Mouse (Mus musculus): Measurements from ENCODE around the gene Pon1. TPM values are rescaled to one million over a fixed set of nuclear protein-coding genes. Genes with fewer than 3 reads are reported as not detected.

The Pon1 gene
- polyA plus RNA-seq, 1 experiment from 2014 or later, result not detected

- WGBS, result 85% methylated on average over 7 of the region's 7 CpGs
- H3K9me3 ChIP-seq (ENCODE audit: control insufficient read depth), result no peaks in the 10 kb centered on the region
- no peak overlapping the region for H3K4me3 ChIP-seq (ENCODE audit: low read depth, low read length)
- ATAC-seq, result no peak
- H3K9ac ChIP-seq (ENCODE audit: low read depth, low read length), result no peak overlapping the region
- H3K27ac ChIP-seq (ENCODE audit: low read depth, low read length), result no peak overlapping the region
- TF ChIP-seq CTCF (IDR thresholded peaks at IDR 0.05; ENCODE audit: low read depth), result no peak
- H3K4me1 ChIP-seq (replicated peaks; ENCODE audit: control insufficient read depth, insufficient read depth, low read length), result no peaks in the 10 kb centered on the region
- no peaks in the 10 kb centered on the region for H3K27me3 ChIP-seq (replicated peaks; ENCODE audit: control insufficient read depth, insufficient read depth, low read length)
- no peak overlapping the region for H3K4me2 ChIP-seq (replicated peaks; ENCODE audit: low read depth)
- no peaks in the 10 kb centered on the region for H3K36me3 ChIP-seq (ENCODE audit: control insufficient read depth, insufficient read depth)
Observed at GRCm38 (mm10) chr6:5186229-5186950, 7.4 kb downstream of the Pon1 start.

- H3K36me3 ChIP-seq (ENCODE audit: control insufficient read depth, insufficient read depth), result no peaks in the 10 kb centered on the region
- ATAC-seq, result no peak
- H3K9ac ChIP-seq (ENCODE audit: low read depth, low read length), result no peak overlapping the region
- TF ChIP-seq CTCF (IDR thresholded peaks at IDR 0.05; ENCODE audit: low read depth), result no peak
- 76% methylated on average over 5 of the region's 5 CpGs for WGBS
- H3K4me3 ChIP-seq (ENCODE audit: low read depth, low read length), result no peak overlapping the region
- H3K4me2 ChIP-seq (replicated peaks; ENCODE audit: low read depth), result no peak overlapping the region
- no peaks in the 10 kb centered on the region for H3K9me3 ChIP-seq (ENCODE audit: control insufficient read depth)
- H3K27me3 ChIP-seq (replicated peaks; ENCODE audit: control insufficient read depth, insufficient read depth, low read length), result no peaks in the 10 kb centered on the region
- no peak overlapping the region for H3K27ac ChIP-seq (ENCODE audit: low read depth, low read length)
- no peaks in the 10 kb centered on the region for H3K4me1 ChIP-seq (replicated peaks; ENCODE audit: control insufficient read depth, insufficient read depth, low read length)
Observed at GRCm38 (mm10) chr6:5180645-5181044, 13.1 kb downstream of the Pon1 start.

- no peak overlapping the region for H3K4me2 ChIP-seq (replicated peaks; ENCODE audit: low read depth)
- TF ChIP-seq CTCF (IDR thresholded peaks at IDR 0.05; ENCODE audit: low read depth), result no peak
- no peak overlapping the region for H3K27ac ChIP-seq (ENCODE audit: low read depth, low read length)
- H3K4me3 ChIP-seq (ENCODE audit: low read depth, low read length), result no peak overlapping the region
- no peaks in the 10 kb centered on the region for H3K9me3 ChIP-seq (ENCODE audit: control insufficient read depth)
- no peak overlapping the region for H3K9ac ChIP-seq (ENCODE audit: low read depth, low read length)
- WGBS, result 94% methylated on average over 6 of the region's 6 CpGs
- no peaks in the 10 kb centered on the region for H3K36me3 ChIP-seq (ENCODE audit: control insufficient read depth, insufficient read depth)
- no peaks in the 10 kb centered on the region for H3K4me1 ChIP-seq (replicated peaks; ENCODE audit: control insufficient read depth, insufficient read depth, low read length)
- H3K27me3 ChIP-seq (replicated peaks; ENCODE audit: control insufficient read depth, insufficient read depth, low read length), result no peaks in the 10 kb centered on the region
- no peak for ATAC-seq
Observed at GRCm38 (mm10) chr6:5179189-5179588, 14.6 kb downstream of the Pon1 start.

GRCm38 (mm10) chr6:5177967-5178891 is 15.5 kb downstream of the Pon1 start:
- TF ChIP-seq CTCF (IDR thresholded peaks at IDR 0.05; ENCODE audit: low read depth), result no peak
- no peaks in the 10 kb centered on the region for H3K4me1 ChIP-seq (replicated peaks; ENCODE audit: control insufficient read depth, insufficient read depth, low read length)
- H3K36me3 ChIP-seq (ENCODE audit: control insufficient read depth, insufficient read depth), result no peaks in the 10 kb centered on the region
- ATAC-seq, result no peak
- 67% methylated on average over 19 of the region's 19 CpGs for WGBS
- no peaks in the 10 kb centered on the region for H3K9me3 ChIP-seq (ENCODE audit: control insufficient read depth)
- H3K27me3 ChIP-seq (replicated peaks; ENCODE audit: control insufficient read depth, insufficient read depth, low read length), result no peaks in the 10 kb centered on the region
- H3K27ac ChIP-seq (ENCODE audit: low read depth, low read length), result no peak overlapping the region
- H3K9ac ChIP-seq (ENCODE audit: low read depth, low read length), result no peak overlapping the region
- no peak overlapping the region for H3K4me2 ChIP-seq (replicated peaks; ENCODE audit: low read depth)
- H3K4me3 ChIP-seq (ENCODE audit: low read depth, low read length), result no peak overlapping the region

GRCm38 (mm10) chr6:5174179-5174812 is 19.4 kb downstream of the Pon1 start:
- no peak for ATAC-seq

GRCm38 (mm10) chr6:5172571-5172970 is 21.2 kb downstream of the Pon1 start:
- no peaks in the 10 kb centered on the region for H3K9me3 ChIP-seq (ENCODE audit: control insufficient read depth)
- no peak overlapping the region for H3K4me3 ChIP-seq (ENCODE audit: low read depth, low read length)
- no peaks in the 10 kb centered on the region for H3K36me3 ChIP-seq (ENCODE audit: control insufficient read depth, insufficient read depth)
- TF ChIP-seq CTCF (IDR thresholded peaks at IDR 0.05; ENCODE audit: low read depth), result no peak
- no peak overlapping the region for H3K4me2 ChIP-seq (replicated peaks; ENCODE audit: low read depth)
- H3K27me3 ChIP-seq (replicated peaks; ENCODE audit: control insufficient read depth, insufficient read depth, low read length), result 0 out of 2 replicates have a peak, but pooled peaks cover 3% of the 10 kb centered on the region
- 81% methylated on average over 9 of the region's 9 CpGs for WGBS
- no peak overlapping the region for H3K27ac ChIP-seq (ENCODE audit: low read depth, low read length)
- H3K9ac ChIP-seq (ENCODE audit: low read depth, low read length), result no peak overlapping the region
- no peak for ATAC-seq
- H3K4me1 ChIP-seq (replicated peaks; ENCODE audit: control insufficient read depth, insufficient read depth, low read length), result no peaks in the 10 kb centered on the region

More at GRCm38 (mm10) chr6:5174179-5174812, 19.4 kb downstream of the Pon1 start:
- no peak for TF ChIP-seq CTCF (IDR thresholded peaks at IDR 0.05; ENCODE audit: low read depth)
- H3K9me3 ChIP-seq (ENCODE audit: control insufficient read depth), result no peaks in the 10 kb centered on the region
- 79% methylated on average over 10 of the region's 10 CpGs for WGBS
- 0 out of 2 replicates have a peak, but pooled peaks cover 3% of the 10 kb centered on the region for H3K27me3 ChIP-seq (replicated peaks; ENCODE audit: control insufficient read depth, insufficient read depth, low read length)
- no peaks in the 10 kb centered on the region for H3K4me1 ChIP-seq (replicated peaks; ENCODE audit: control insufficient read depth, insufficient read depth, low read length)
- no peak overlapping the region for H3K4me3 ChIP-seq (ENCODE audit: low read depth, low read length)
- no peak overlapping the region for H3K27ac ChIP-seq (ENCODE audit: low read depth, low read length)
- no peak overlapping the region for H3K9ac ChIP-seq (ENCODE audit: low read depth, low read length)
- no peak overlapping the region for H3K4me2 ChIP-seq (replicated peaks; ENCODE audit: low read depth)
- H3K36me3 ChIP-seq (ENCODE audit: control insufficient read depth, insufficient read depth), result no peaks in the 10 kb centered on the region
